Mouse (Mus musculus) liver, adult 10 weeks (tissue): Measurements from ENCODE around the gene Fcer1g. TPM values are rescaled to one million over a fixed set of nuclear protein-coding genes. Genes with fewer than 3 reads are reported as not detected.

ENCODE experiments used
- polyA plus RNA-seq: library from polyadenylated mRNA; stranded (reverse); fragments of 350-450 nt; fragmentation: Illumina TruSeq; extraction: RNeasy Lipid Tissue Mini Kit (QIAGEN cat#74804); gene quantifications from one replicate; pipeline ENCODE4 v1.2.3, GENCODE M21; 2014; ENCODE audit warnings: low read depth, low replicate concordance

Gene Fcer1g
- polyA plus RNA-seq: 20.2 TPM

DNA sequence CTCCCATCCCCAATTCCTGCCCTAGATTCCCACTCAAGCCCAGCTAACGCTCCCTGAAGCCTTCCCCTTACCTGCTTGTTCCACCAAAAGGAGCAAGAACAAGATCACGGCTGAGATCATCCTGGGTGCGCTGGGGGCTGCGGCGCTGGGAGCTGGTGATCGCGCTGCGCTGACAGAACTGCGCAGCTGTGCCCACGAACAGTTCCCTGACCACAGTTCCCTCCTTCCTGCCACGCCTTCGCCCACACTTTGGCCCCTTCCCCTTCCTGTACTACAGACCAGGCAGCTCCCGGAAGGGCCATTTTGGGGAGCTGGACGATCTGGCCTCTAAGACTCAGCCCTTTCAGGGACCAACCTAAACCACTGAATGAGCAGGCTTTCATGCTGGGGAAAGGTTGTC, at the start of gene Fcer1g:
Fcer1g (minus strand) TSS at position 240 of the 400 bp plus-strand sequence.

DNA sequence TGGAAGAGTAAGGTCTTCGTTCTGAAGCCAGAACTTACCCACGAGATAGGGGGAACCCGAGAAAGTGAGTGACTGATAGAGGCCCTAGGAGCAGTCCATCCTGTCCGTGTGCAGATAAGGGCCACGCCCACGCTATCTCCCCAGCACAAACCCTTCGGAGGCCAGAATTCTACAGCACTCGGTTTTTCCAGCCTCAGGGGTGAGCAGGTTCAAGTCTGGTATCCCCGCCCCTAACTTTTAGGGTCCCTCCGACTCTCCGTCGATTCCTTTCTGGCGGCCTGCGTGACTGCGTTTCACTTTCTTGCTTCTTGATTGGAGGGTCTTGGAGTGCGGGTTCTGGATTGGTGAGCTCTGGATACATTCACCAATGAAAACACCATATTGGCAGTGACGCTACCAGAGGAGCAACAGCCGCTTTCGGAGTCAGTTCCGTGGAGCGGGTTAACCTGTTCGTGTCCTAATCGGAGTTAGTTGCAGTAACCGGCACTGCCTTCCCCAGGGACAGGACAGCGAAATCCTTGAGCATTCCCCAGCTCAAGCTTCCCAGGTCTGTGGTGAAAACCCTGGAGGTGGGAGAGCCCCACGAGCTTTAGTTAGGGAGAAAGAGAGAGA, 46.9 kb upstream of the Fcer1g start, which contains the start of gene Ppox:
Ppox (minus strand) TSS at position 271 of the 612 bp plus-strand sequence.

DNA sequence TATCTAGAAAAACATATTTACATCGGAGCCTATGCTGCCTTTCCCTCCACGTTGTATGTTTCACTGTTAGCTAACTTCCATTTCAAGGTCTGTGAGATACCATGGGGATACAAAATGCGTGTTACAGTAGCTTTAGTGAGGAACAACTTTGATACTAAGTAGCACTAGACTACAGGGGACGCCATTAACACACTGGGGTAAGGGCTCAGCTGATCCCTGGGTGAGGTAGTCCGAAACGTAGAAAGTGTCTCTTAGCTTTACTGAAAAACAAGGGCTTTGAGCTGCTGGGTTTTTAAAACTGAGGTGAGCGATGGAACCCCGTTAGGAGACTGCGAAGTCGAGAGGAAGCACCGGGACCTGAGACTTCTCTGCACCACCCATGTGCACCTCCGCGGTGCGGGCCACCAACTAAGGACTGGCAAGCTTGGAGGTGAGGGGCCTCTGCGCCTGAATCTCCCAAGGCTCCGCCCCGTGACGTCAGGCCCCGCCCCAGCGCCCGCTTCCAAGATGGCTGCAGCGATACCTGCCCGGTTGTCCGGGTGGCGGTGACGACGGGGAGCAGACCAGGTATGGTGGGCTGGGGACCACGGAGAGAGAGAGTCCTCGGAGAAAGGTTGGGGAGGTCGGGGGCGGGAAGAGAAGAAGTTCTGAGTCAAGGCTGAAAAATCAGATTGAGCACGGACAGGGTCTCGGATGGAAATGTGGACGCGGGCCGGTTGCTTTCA, 35.8 kb upstream of the Fcer1g start, which contains the start of gene B4galt3:
B4galt3 (plus strand) TSS at position 481 of the 725 bp plus-strand sequence.

DNA sequence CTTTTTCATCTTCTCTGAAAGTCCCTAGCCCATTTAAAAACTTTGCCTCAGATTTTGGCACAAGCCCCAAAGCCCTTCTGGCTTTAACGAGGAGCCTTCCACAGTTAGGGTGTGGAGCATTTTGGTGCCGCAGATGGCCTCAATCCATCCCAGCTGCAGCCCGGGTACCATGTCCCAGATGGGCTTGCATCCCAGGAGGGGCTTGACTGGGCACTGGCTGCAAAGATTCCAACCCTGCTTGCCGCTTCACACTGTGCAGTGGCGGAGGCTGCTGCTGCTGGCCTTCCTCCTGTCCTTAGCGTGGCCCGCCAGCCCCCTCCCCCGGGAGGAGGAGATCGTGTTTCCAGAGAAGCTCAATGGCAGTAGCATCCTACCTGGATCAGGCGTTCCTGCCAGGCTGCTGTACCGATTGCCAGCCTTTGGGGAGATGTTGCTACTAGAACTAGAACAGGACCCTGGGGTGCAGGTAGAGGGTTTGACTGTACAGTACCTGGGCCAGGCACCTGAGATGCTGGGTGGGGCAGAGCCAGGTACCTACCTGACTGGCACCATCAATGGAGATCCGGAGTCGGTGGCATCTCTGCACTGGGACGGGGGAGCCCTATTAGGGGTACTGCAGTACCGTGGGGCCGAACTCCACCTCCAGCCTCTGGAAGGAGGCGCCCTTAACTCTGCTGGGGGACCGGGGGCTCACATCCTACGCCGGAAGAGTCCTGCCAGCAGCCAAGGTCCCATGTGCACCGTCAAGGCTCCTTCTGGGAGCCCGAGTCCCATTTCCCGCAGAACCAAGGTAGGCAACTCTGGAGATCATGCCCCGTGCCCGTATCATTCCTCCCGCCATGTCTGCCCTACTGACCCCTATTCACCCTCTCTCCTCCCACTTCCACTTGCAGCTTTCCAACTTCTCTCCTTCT, 16.8 kb upstream of the Fcer1g start, which contains the start of gene Ndufs2:
Ndufs2 (minus strand) TSS at position 709 of the 914 bp plus-strand sequence.

DNA sequence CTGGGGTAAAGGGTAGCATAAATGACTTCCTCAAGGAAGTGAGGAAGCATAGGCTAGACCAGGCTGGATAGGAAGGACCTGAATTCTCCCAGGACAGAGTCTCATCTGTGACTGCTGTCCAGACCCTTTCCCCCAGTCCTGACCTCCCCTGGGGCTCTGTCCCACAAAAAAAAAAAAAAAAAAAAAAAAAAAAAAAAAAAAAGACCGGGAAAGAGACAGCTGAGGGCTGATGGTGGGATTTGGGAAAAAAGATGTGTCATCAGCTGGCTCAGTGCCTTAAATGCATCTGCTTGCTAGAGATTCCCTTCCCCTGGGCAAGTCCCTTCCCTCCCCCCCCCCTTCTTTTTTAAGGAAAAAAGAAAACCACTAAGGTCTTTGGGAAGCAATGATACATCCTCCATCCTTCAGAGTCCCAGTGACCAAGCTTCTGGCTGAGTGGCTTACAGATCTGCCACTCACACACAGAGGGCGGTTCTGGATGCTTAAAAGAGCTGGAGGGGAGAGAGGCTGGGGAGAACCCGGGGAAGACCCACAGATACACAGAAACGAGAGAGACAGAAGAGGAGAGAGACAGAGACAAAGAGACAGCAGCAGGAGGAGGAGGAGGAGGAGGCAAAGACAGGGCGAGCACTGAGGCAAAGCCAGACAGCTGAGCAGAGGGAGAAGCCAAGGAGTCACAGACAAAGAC, 15.9 kb upstream of the Fcer1g start, which contains the start of gene Adamts4:
Adamts4 (plus strand) TSS at position 509 of the 688 bp plus-strand sequence.

DNA sequence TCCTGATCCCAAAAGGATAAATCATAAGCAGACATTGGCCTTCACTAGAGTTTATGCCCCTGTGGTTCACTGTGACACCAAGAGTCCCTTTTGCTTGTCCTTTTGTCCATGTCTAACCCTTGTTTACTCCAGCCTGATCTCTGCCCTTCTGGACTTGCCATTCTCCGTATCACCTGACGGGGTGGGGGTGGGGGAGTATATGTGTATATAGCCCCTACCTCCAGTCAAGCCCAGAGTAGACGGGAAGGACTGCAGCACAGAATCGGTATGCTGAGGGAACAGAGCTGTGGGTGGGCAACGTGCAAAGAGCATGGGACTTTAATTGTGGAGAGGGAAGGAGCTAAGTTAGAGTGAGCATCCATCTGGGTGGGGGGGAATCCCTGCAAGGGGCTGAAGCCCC, 9.3 kb downstream of the Fcer1g start, which contains the start of gene Apoa2:
Apoa2 (plus strand) TSS at position 198 of the 400 bp plus-strand sequence.

DNA sequence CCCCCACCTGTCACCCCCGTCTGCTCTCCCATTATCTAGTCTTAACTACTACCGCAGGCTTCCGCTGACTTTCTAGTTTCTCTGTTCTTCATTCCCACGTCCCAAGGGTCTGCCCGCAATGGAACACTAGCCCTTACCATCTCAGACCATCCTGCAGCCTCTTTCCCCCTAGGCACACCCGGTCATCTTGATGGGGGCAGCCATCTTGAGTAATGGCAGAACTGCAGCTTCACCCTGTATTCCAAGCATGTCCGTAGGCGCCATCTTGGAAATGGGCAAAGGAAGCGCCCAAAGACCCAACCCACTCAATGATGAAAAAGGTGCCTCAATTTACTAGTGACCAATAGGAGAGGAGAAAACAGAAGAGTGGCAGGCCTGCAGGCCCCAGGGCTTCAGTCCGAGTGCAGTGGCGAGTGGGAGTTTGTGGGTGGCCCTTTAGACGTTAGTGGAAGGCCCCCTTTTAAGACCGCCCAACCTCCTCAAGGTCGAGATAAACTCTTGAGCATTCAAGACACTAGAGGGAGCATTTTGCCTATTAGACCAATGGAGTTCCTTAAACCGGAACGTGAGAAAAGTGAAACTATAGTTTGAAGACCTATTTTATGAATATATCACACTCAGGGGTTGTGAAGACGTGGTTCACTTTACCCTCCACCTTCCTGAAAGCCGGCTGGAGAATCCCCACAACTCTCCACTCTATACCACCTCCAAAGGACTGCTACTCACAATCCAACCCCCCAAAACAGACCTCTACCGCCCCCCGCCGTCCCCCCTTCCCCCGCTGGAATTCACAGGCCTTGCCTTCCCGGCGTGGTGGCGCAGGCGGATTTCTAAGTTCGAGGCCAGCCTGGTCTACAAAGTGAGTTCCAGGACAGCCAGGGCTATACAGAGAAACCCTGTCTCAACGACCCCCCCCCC, 11.7 kb downstream of the Fcer1g start, which contains the start of gene Tomm40l:
Tomm40l (minus strand) TSS at position 277 of the 918 bp plus-strand sequence.

DNA sequence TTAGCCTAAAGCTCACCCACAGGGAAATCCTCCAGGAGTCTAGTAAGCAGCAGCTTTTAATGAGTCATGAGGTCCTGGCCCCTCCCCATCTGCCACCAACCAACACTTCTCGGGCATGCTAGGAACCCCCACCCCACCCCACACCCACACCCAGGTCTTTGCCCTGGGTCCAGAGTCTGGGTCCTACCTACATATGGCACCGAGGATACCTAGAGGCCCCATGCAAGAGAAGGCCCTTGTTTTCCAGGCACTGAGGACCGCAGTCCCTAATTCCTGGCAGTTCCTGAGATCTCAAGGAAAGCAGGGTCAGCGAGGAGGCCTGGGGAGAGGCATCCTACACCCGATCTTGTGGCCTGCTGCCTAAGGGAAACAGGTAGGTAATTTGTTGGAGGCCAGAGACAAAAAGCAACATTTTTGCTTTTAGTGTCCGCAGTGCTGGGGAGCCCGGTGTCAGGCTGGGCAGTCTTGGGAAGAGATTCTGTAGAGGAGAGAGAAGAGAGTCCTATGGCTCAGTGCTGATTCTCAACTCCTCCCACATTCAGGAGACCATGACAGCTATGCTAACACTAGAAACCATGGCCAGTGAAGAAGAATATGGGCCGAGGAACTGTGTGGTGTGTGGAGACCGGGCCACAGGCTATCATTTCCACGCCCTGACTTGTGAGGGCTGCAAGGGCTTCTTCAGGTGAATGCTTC, 20.2 kb downstream of the Fcer1g start, which contains the start of gene Nr1i3:
Nr1i3 (plus strand) TSS at position 170 of the 696 bp plus-strand sequence.

DNA sequence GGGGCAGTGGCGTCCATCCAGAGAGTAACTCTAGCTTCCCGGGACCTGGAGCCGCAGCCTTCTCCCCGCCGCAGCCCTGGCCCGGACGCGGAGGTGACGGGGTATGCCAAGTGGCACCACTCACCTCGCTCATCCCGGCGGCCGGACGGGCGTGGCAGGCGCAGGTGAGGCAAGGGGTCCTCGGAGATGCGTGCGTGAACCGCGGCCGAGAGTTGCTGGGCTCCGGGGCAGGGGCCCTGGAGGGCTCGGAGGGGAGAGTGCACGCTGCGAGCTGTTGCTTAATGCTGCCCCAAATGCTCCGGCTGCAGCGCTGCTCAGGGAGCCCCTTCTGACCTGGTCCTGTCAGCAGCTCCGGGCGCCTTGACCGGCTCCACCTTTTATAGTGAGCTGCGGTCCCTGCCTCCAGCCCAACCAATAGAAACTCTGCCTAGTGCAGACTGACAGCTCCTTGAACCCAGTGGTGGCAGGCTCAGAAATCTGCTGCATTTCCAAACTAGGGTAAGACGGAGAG, 38.2 kb downstream of the Fcer1g start, which contains the start of gene Pcp4l1:
Pcp4l1 (minus strand) TSS at position 382 of the 511 bp plus-strand sequence.

Other genes with a start within 250 kb of the Fcer1g start
- gene Fcgr4, start 215.4 kb downstream of the Fcer1g start, polyA plus RNA-seq: 6.3 TPM
- gene Fcgr3, start 169.4 kb downstream of the Fcer1g start, polyA plus RNA-seq: 5.2 TPM
- 1.9 TPM for gene Cfap126, start 120.4 kb downstream of the Fcer1g start, polyA plus RNA-seq
- gene Sdhc, start 83.8 kb downstream of the Fcer1g start, polyA plus RNA-seq: 115 TPM
- gene Mpz, start 83.7 kb downstream of the Fcer1g start, polyA plus RNA-seq: not detected
- 14.7 TPM for gene Pcp4l1, start 38.1 kb downstream of the Fcer1g start, polyA plus RNA-seq
- 117 TPM for gene Nr1i3, start 20.4 kb downstream of the Fcer1g start, polyA plus RNA-seq
- gene Tomm40l, start 11.9 kb downstream of the Fcer1g start, polyA plus RNA-seq: 1.2 TPM
- 7,804 TPM for gene Apoa2, start 9.3 kb downstream of the Fcer1g start, polyA plus RNA-seq
- gene Adamts4, start 16.1 kb upstream of the Fcer1g start, polyA plus RNA-seq: not detected
- 74.6 TPM for gene Ndufs2, start 17.0 kb upstream of the Fcer1g start, polyA plus RNA-seq
- gene B4galt3, start 36.0 kb upstream of the Fcer1g start, polyA plus RNA-seq: 3.7 TPM
- 6.1 TPM for gene Ppox, start 46.8 kb upstream of the Fcer1g start, polyA plus RNA-seq
- gene Usp21, start 53.6 kb upstream of the Fcer1g start, polyA plus RNA-seq: 10.9 TPM
- gene Ufc1, start 60.7 kb upstream of the Fcer1g start, polyA plus RNA-seq: 85.2 TPM
- 7.6 TPM for gene Dedd, start 94.8 kb upstream of the Fcer1g start, polyA plus RNA-seq
- 61.0 TPM for gene Nit1, start 111.3 kb upstream of the Fcer1g start, polyA plus RNA-seq
- 29.2 TPM for gene Pfdn2, start 111.3 kb upstream of the Fcer1g start, polyA plus RNA-seq
- not detected for gene Klhdc9, start 126.4 kb upstream of the Fcer1g start, polyA plus RNA-seq
- gene Nectin4, start 135.7 kb upstream of the Fcer1g start, polyA plus RNA-seq: not detected
- gene Arhgap30, start 154.6 kb upstream of the Fcer1g start, polyA plus RNA-seq: 1.6 TPM
- 2.3 TPM for gene Usf1, start 176.9 kb upstream of the Fcer1g start, polyA plus RNA-seq
- gene Tstd1, start 184.5 kb upstream of the Fcer1g start, polyA plus RNA-seq: 10.0 TPM
- gene F11r, start 203.2 kb upstream of the Fcer1g start, polyA plus RNA-seq: 33.1 TPM